Mouse (Mus musculus): Measurements from ENCODE around the gene Zmynd15. TPM values are rescaled to one million over a fixed set of nuclear protein-coding genes. Genes with fewer than 3 reads are reported as not detected.

Zmynd15 gene
- polyA plus RNA-seq, 1 experiment from 2014 or later = 0.27 TPM

DNA sequence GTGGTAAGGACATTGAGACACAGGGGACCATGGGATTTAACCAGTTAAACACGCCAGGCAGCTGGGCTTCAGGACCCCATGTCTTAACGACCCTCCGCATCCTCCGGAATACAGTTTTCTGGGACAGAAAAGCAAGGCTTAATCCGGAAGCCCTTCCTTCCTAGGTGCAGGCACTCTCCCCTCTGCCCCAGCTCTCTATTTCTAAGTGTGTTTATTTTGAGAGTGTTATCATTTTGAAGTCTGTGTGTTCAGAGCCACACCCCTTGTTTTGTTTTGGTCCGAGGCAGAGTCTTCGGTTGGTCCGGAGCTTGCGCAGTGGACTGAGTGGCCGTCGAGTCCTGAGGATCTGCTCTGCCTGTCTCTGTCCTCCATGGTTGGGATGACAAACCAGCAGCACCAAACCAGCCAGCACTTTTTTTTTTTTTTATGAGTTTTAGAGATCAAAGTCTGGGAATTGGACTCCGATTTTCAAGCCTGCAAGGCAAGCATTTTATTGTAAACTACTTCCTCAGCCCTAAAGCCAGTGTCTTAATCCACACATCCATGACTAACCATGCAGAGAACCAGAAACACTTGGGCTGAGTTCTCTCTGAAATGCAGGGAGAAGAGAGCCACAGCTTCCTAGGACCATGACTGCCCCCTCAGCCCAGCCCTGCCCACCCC lies 15.8 kb downstream of the Zmynd15 start:
- Histone ChIP-seq H3K9me3 (no peaks in the 10 kb centered on the region), H3K9ac (no peak overlapping the region), H3K27ac (no peak overlapping the region), H3K4me2 (replicated peaks) (no peak overlapping the region), H3K4me1 (no peaks in the 10 kb centered on the region), H3K27me3 (no peaks in the 10 kb centered on the region), H3K4me3 (no peak overlapping the region), H3K36me3 (no peaks in the 10 kb centered on the region)
- ATAC-seq (ENCODE audit: insufficient number of reproducible peaks, insufficient read depth, low FRiP score, low TSS enrichment) = no peak
- 73% methylated on average over 12 of the region's 12 CpGs for WGBS

DNA sequence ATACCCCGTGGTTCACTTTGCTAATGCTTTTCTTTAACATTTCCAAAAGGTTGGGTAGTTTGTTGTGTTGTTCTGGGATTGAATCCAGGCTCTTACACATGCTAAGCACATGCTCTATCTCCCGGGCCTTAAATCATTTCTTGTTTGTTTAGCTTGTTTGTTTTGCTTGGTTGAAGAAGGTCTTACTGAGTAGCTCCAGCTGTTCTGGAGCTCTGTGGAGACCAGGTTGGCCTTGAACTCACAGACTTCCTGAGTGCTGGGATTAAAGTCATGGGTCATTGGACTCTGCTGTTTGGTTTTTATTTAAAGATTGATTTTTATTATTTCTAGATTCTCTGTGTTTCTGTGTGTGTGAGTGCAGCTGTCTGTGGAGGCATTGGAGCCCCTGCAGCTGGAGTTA lies 26.3 kb downstream of the Zmynd15 start:
- WGBS = 53% methylated on average over 2 of the region's 2 CpGs
- Histone ChIP-seq H3K4me1 (no peaks in the 10 kb centered on the region), H3K4me2 (replicated peaks) (no peak overlapping the region), H3K27me3 (no peaks in the 10 kb centered on the region), H3K4me3 (no peak overlapping the region), H3K9me3 (no peaks in the 10 kb centered on the region), H3K27ac (no peak overlapping the region), H3K36me3 (no peaks in the 10 kb centered on the region), H3K9ac (no peak overlapping the region)
- ATAC-seq (ENCODE audit: insufficient number of reproducible peaks, insufficient read depth, low FRiP score, low TSS enrichment) = no peak

DNA sequence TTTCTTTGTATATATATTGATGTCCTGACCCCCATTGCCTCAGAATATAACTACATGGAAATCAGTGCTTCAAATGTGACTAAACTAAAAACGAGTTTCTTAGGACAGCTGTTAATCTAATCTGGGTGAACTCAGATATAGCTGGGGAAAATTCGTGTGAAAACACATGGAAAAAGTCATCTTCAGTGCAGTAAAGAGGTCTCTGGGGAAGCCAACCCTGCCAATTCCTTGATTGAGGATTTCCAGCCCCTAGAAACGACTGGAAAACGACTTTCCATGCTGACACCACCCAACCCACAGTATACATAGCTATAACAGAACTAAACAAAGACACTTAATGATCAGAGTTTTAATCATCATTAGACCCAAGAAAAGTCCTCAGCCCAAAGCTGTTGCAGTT lies 28.6 kb downstream of the Zmynd15 start:
- Histone ChIP-seq H3K4me2 (replicated peaks) (no peak overlapping the region), H3K36me3 (no peaks in the 10 kb centered on the region), H3K4me1 (no peaks in the 10 kb centered on the region), H3K4me3 (no peak overlapping the region), H3K27ac (no peak overlapping the region), H3K9ac (no peak overlapping the region), H3K27me3 (no peaks in the 10 kb centered on the region), H3K9me3 (no peaks in the 10 kb centered on the region)
- WGBS = 49% methylated on average over 4 of the region's 4 CpGs
- ATAC-seq (ENCODE audit: insufficient number of reproducible peaks, insufficient read depth, low FRiP score, low TSS enrichment) = no peak

- no peak overlapping the region for H3K4me2 ChIP-seq (replicated peaks)
- no peak overlapping the region for H3K4me3 ChIP-seq
- H3K36me3 ChIP-seq = no peaks in the 10 kb centered on the region
- no peak overlapping the region for H3K27ac ChIP-seq
- H3K9me3 ChIP-seq = no peaks in the 10 kb centered on the region
- H3K9ac ChIP-seq = no peak overlapping the region
- H3K27me3 ChIP-seq = no peaks in the 10 kb centered on the region
- no peak for ATAC-seq (ENCODE audit: insufficient number of reproducible peaks, insufficient read depth, low FRiP score, low TSS enrichment)
- WGBS = 88% methylated on average over 3 of the region's 3 CpGs
- H3K4me1 ChIP-seq = no peaks in the 10 kb centered on the region
These were observed 29.9 kb downstream of the Zmynd15 start for GRCm38 (mm10) chr11:70489138-70489537.

DNA sequence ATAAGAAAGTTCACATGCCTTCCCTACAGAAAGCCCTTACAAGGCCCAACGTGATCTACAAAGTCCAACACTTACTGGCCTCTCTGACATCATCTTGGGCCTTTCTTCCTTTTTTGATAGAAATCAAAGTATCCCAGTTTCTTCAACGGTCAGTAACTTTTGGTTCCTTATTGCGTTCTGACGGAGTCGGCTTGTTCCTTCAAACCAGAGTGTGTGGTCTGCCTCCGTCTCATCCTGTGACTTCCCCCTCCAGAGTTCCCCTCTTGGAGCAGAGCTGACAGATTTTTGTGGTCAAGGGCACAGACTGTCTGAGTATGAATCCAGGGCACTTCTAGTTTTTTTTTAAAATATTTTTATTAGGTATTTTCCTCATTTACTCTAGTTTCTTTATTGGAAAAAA lies 30.5 kb downstream of the Zmynd15 start:
- Histone ChIP-seq H3K9ac (no peak overlapping the region), H3K27ac (no peak overlapping the region), H3K36me3 (no peaks in the 10 kb centered on the region), H3K9me3 (no peaks in the 10 kb centered on the region), H3K4me2 (replicated peaks) (no peak overlapping the region), H3K27me3 (no peaks in the 10 kb centered on the region), H3K4me3 (no peak overlapping the region), H3K4me1 (no peaks in the 10 kb centered on the region)
- ATAC-seq (ENCODE audit: insufficient number of reproducible peaks, insufficient read depth, low FRiP score, low TSS enrichment) = no peak
- 85% methylated on average over 6 of the region's 6 CpGs for WGBS

- no peak overlapping the region for H3K4me2 ChIP-seq (replicated peaks)
- no peak overlapping the region for H3K9ac ChIP-seq
- no peaks in the 10 kb centered on the region for H3K36me3 ChIP-seq
- H3K27me3 ChIP-seq = 0 out of 2 replicates have a peak, but pooled peaks cover under 1% of the 10 kb centered on the region
- H3K9me3 ChIP-seq = no peaks in the 10 kb centered on the region
- 74% methylated on average over 14 of the region's 14 CpGs for WGBS
- no peak for ATAC-seq (ENCODE audit: insufficient number of reproducible peaks, insufficient read depth, low FRiP score, low TSS enrichment)
- no peaks in the 10 kb centered on the region for H3K4me1 ChIP-seq
- no peak overlapping the region for H3K4me3 ChIP-seq
- no peak overlapping the region for H3K27ac ChIP-seq
These were observed 40.6 kb downstream of the Zmynd15 start for GRCm38 (mm10) chr11:70499566-70500475.

- ATAC-seq (ENCODE audit: insufficient number of reproducible peaks, insufficient read depth, low FRiP score, low TSS enrichment) = no peak
- WGBS = 92% methylated on average over 1 of the region's 1 CpGs
- no peak overlapping the region for H3K9ac ChIP-seq
- no peaks in the 10 kb centered on the region for H3K36me3 ChIP-seq
- no peaks in the 10 kb centered on the region for H3K9me3 ChIP-seq
- no peak overlapping the region for H3K27ac ChIP-seq
- no peak overlapping the region for H3K4me3 ChIP-seq
- H3K4me1 ChIP-seq = no peaks in the 10 kb centered on the region
- peaks cover 5% of the 10 kb centered on the region; the same call in 1 of the 2 replicates for H3K27me3 ChIP-seq
- no peak overlapping the region for H3K4me2 ChIP-seq (replicated peaks)
These were observed 41.2 kb downstream of the Zmynd15 start for GRCm38 (mm10) chr11:70500476-70500812.

- peaks cover 5% of the 10 kb centered on the region; the same call in 1 of the 2 replicates for H3K27me3 ChIP-seq
- H3K27ac ChIP-seq = no peak overlapping the region
- H3K9ac ChIP-seq = no peak overlapping the region
- no peaks in the 10 kb centered on the region for H3K4me1 ChIP-seq
- H3K9me3 ChIP-seq = no peaks in the 10 kb centered on the region
- H3K4me2 ChIP-seq (replicated peaks) = no peak overlapping the region
- H3K36me3 ChIP-seq = no peaks in the 10 kb centered on the region
- no peak for ATAC-seq (ENCODE audit: insufficient number of reproducible peaks, insufficient read depth, low FRiP score, low TSS enrichment)
- H3K4me3 ChIP-seq = no peak overlapping the region
- WGBS = 63% methylated on average over 3 of the region's 3 CpGs
These were observed 42.8 kb downstream of the Zmynd15 start for GRCm38 (mm10) chr11:70502018-70502417.

GRCm38 (mm10) chr11:70504970-70505369 lies 45.7 kb downstream of the Zmynd15 start, which contains the start of gene Tm4sf5:
Tm4sf5 (plus strand) TSS chr11:70505244.
- 74% methylated on average over 9 of the region's 9 CpGs for WGBS
- Histone ChIP-seq H3K4me2 (replicated peaks) (no peak within 1 kb of the TSS), H3K9ac (no peak within 1 kb of the TSS), H3K27ac (no peak within 1 kb of the TSS), H3K4me3 (no peak within 1 kb of the TSS), H3K9me3 (no peaks in the 10 kb centered on the region), H3K4me1 (no peaks in the 10 kb centered on the region), H3K27me3 (peaks cover 7% of the 10 kb centered on the region), H3K36me3 (no peaks in the 10 kb centered on the region)
- no peak for ATAC-seq (ENCODE audit: insufficient number of reproducible peaks, insufficient read depth, low FRiP score, low TSS enrichment)

- Histone ChIP-seq H3K9ac (no peak overlapping the region), H3K4me2 (replicated peaks) (no peak overlapping the region), H3K9me3 (no peaks in the 10 kb centered on the region), H3K27ac (no peak overlapping the region), H3K4me1 (peaks cover 3% of the 10 kb centered on the region; the same call in 1 of the 2 replicates), H3K27me3 (peaks cover 7% of the 10 kb centered on the region), H3K4me3 (no peak overlapping the region), H3K36me3 (no peaks in the 10 kb centered on the region)
- 19% methylated on average over 4 of the region's 4 CpGs for WGBS
- ATAC-seq (ENCODE audit: insufficient number of reproducible peaks, insufficient read depth, low FRiP score, low TSS enrichment) = no peak
These were observed 47.2 kb downstream of the Zmynd15 start for GRCm38 (mm10) chr11:70506385-70506784.

GRCm38 (mm10) chr11:70506962-70507515 lies 47.8 kb downstream of the Zmynd15 start:
- 70% methylated on average over 7 of the region's 7 CpGs for WGBS
- no peak overlapping the region for H3K4me3 ChIP-seq
- no peak overlapping the region for H3K4me2 ChIP-seq (replicated peaks)
- peaks cover 7% of the 10 kb centered on the region for H3K27me3 ChIP-seq
- peaks cover 3% of the 10 kb centered on the region; the same call in 1 of the 2 replicates for H3K4me1 ChIP-seq
- H3K36me3 ChIP-seq = no peaks in the 10 kb centered on the region
- ATAC-seq (ENCODE audit: insufficient number of reproducible peaks, insufficient read depth, low FRiP score, low TSS enrichment) = no peak
- no peaks in the 10 kb centered on the region for H3K9me3 ChIP-seq
- no peak overlapping the region for H3K27ac ChIP-seq
- H3K9ac ChIP-seq = no peak overlapping the region

All from embryonic facial prominence, embryonic 12.5 days (tissue).